Mouse (Mus musculus) cerebellum, adult 9-11 months (tissue): Measurements from ENCODE around the gene Cad.
"Not testable (repeated sequence)": the region's sequence is repeated elsewhere in the genome, so short reads cannot be mapped to it uniquely, and the experiment has no call there.

Experiments
- DNase-seq: peaks from one replicate; pipeline ENCODE4 v3.0.0; 2022

Gene Cad

GRCm38 (mm10) chr5:31054261-31055215, at the start of gene Cad:
TSS of gene Cad (plus strand) at chr5:31054780.
- DNase-seq: peak; percentile 94

GRCm38 (mm10) chr5:31012737-31013136, 41.8 kb upstream of the Cad start:
- DNase-seq: no peak

GRCm38 (mm10) chr5:31015913-31016312, 38.7 kb upstream of the Cad start:
- no peak for DNase-seq

- DNase-seq: not testable (repeated sequence)
Measured at GRCm38 (mm10) chr5:31021790-31022189, 32.8 kb upstream of the Cad start.

GRCm38 (mm10) chr5:31022690-31023089, 31.9 kb upstream of the Cad start:
- no peak for DNase-seq

- no peak for DNase-seq
Measured at GRCm38 (mm10) chr5:31023254-31023653, 31.3 kb upstream of the Cad start.

- no peak for DNase-seq
Measured at GRCm38 (mm10) chr5:31024641-31025040, 29.9 kb upstream of the Cad start.

- DNase-seq: no peak
Measured at GRCm38 (mm10) chr5:31030926-31031325, 23.7 kb upstream of the Cad start.

- no peak for DNase-seq
Measured at GRCm38 (mm10) chr5:31031508-31031907, 23.1 kb upstream of the Cad start.

- no peak for DNase-seq
Measured at GRCm38 (mm10) chr5:31034669-31035068, 19.9 kb upstream of the Cad start.

- not testable (repeated sequence) for DNase-seq
Measured at GRCm38 (mm10) chr5:31036556-31036955, 18.0 kb upstream of the Cad start.

- DNase-seq: no peak
Measured at GRCm38 (mm10) chr5:31038171-31038845, 16.3 kb upstream of the Cad start.

- no peak for DNase-seq
Measured at GRCm38 (mm10) chr5:31046416-31046815, 8.2 kb upstream of the Cad start.

GRCm38 (mm10) chr5:31047074-31047473, 7.5 kb upstream of the Cad start:
- DNase-seq: no peak

GRCm38 (mm10) chr5:31047848-31048762, 6.5 kb upstream of the Cad start, which contains the start of gene Atraid:
TSS of gene Atraid (plus strand) at chr5:31048312.
- peak; percentile 98 for DNase-seq

GRCm38 (mm10) chr5:31048763-31049641, 5.6 kb upstream of the Cad start, which contains the start of gene Slc5a6:
TSS of gene Slc5a6 (minus strand) at chr5:31048924.
- DNase-seq: peak; percentile 59

- no peak for DNase-seq
Measured at GRCm38 (mm10) chr5:31050427-31050826, 4.2 kb upstream of the Cad start.

GRCm38 (mm10) chr5:31053728-31054127, 852 bp upstream of the Cad start:
- not testable (repeated sequence) for DNase-seq

- no peak for DNase-seq
Measured at GRCm38 (mm10) chr5:31055216-31056140, 898 bp downstream of the Cad start.

GRCm38 (mm10) chr5:31069810-31070209, 15.2 kb downstream of the Cad start:
- DNase-seq: no peak
